Mouse (Mus musculus): Measurements from ENCODE around the gene Ptprn2. TPM values are rescaled to one million over a fixed set of nuclear protein-coding genes. Genes with fewer than 3 reads are reported as not detected.

Gene Ptprn2
- polyA plus RNA-seq (2014; fragmentation: Illumina TruSeq; extraction: RNeasy Lipid Tissue Mini Kit (QIAGEN cat#74804); ENCODE audit: insufficient read depth, low read depth, low replicate concordance): 0.29 TPM

GRCm38 (mm10) chr12:116485591-116486403 is at the start of gene Ptprn2:
TSS of gene Ptprn2 (plus strand) at chr12:116485720.

Other genes with a start within 250 kb of the Ptprn2 start
- gene Wdr60, start 222.7 kb upstream of the Ptprn2 start, polyA plus RNA-seq (2014; fragmentation: Illumina TruSeq; extraction: RNeasy Lipid Tissue Mini Kit (QIAGEN cat#74804); ENCODE audit: insufficient read depth, low read depth, low replicate concordance): 5.9 TPM
- not detected for gene Gm11027, start 210.3 kb upstream of the Ptprn2 start, polyA plus RNA-seq (2014; fragmentation: Illumina TruSeq; extraction: RNeasy Lipid Tissue Mini Kit (QIAGEN cat#74804); ENCODE audit: insufficient read depth, low read depth, low replicate concordance)
- gene Esyt2, start 204.5 kb upstream of the Ptprn2 start, polyA plus RNA-seq (2014; fragmentation: Illumina TruSeq; extraction: RNeasy Lipid Tissue Mini Kit (QIAGEN cat#74804); ENCODE audit: insufficient read depth, low read depth, low replicate concordance): 28.1 TPM
- 2.0 TPM for gene Ncapg2, start 80.3 kb upstream of the Ptprn2 start, polyA plus RNA-seq (2014; fragmentation: Illumina TruSeq; extraction: RNeasy Lipid Tissue Mini Kit (QIAGEN cat#74804); ENCODE audit: insufficient read depth, low read depth, low replicate concordance)